Mouse (Mus musculus) midbrain, embryonic 10.5 days (tissue): ENCODE measurements around the gene Mtor. TPM values are rescaled to one million over a fixed set of nuclear protein-coding genes. Genes with fewer than 3 reads are reported as not detected.

Experiments
- DNase-seq: peaks from one replicate; pipeline ENCODE4 v3.0.0-alpha.2; 2017; ENCODE audit warnings: low spot score
- H3K27ac ChIP-seq: fragments of 300-500 bp; sonication (generic); replicated peaks from 2 replicates; pipeline ENCODE4 v1.5.1; 2016; ENCODE audit warnings: mild to moderate bottlenecking
- H3K27me3 ChIP-seq: fragments of 300-500 bp; sonication (generic); 2 replicates; pipeline ENCODE4 v1.6.1; 2016; ENCODE audit warnings: low read depth, mild to moderate bottlenecking; ENCODE audit not compliant: poor library complexity, severe bottlenecking
- H3K36me3 ChIP-seq: fragments of 300-500 bp; sonication (generic); 2 replicates; pipeline ENCODE4 v1.6.1; 2016; ENCODE audit warnings: mild to moderate bottlenecking, moderate library complexity
- H3K4me1 ChIP-seq: fragments of 300-500 bp; sonication (generic); 2 replicates; pipeline ENCODE4 v1.6.1; 2016
- H3K4me3 ChIP-seq: fragments of 300-500 bp; sonication (generic); 2 replicates; pipeline ENCODE4 v1.5.1; 2016; ENCODE audit warnings: mild to moderate bottlenecking, moderate library complexity
- H3K9me3 ChIP-seq: fragments of 300-500 bp; sonication (generic); replicated peaks from 2 replicates; pipeline ENCODE4 v1.6.1; 2016; ENCODE audit warnings: mild to moderate bottlenecking
- WGBS: fragments of 180-500 bp; shearing (Covaris S2); methylation state at CpG from one replicate; pipeline ENCODE4 v1.1.7; 2016; 5-methylcytosine and 5-hydroxymethylcytosine counted together
- polyA plus RNA-seq: library from polyadenylated mRNA; unstranded; fragments of >200 nt; fragmentation: Nextera tagmentation; extraction: Ambion mirVana; gene quantifications from 2 replicates; pipeline ENCODE4 v1.2.1, GENCODE M21; 2016

The Mtor gene
- polyA plus RNA-seq, 1 experiment from 2014 or later, result 20.8 TPM

DNA sequence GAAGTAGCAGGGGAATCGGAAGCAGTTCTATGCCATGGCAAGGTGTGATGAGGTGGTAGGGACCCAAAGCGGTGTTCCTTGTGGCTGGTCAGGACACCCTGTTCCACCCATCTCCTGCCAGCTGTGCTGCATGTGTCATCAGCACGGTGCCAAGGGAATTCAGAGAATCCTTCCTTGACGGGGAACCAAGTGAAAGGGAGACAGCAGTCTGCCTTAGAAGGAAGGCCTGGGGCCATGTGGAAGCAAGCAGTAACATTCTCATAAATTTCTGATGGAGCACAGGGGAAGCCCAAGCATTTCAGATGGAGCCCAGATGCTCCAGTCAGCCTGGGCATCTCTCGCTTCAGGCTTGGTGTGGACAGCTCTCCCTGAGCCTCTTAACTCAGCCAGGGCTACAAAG lies 59.2 kb downstream of the Mtor start:
- no peak for DNase-seq

DNA sequence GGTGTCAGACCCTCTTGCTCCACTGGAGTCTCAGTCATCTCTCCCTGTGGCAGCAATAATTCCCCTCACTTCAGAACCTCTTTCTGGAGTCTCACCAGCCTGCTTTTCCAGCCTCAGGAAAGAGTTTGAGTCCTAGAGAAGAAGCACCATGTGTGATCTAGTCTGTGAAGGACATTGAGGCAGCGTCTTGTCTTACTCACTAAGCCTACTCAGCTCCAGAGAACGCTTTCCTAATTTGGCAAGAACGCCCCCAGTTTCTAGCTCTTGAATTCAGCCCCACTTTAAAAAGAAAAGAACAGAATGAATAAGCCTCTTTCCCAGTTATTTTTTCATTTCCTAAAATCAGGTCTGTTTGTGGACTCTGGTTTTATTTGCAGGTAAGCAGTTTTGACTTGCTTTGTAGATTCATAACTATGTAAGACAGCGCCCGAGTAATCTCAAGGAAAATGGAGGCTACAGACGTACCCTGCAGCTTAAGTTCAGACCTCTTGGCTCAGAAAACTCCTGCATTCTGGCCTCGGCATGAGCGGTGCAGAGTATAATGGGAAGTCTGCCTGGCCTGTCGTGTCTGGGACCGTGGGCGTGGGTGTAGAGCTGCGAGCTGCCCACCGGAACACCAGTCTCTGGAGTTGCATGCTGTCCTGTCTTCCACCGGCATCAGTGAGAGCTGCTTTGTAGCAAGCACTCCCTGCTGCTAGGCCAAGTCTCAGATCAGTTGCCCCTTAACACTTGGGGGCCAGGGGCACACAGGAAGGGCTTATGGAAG lies 59.9 kb downstream of the Mtor start:
- Histone ChIP-seq H3K4me3 (no peak overlapping the region), H3K36me3 (peaks cover 86% of the 10 kb centered on the region), H3K27me3 (no peaks in the 10 kb centered on the region), H3K4me1 (0 out of 2 replicates have a peak, but pooled peaks cover 6% of the 10 kb centered on the region), H3K9me3 (no peaks in the 10 kb centered on the region), H3K27ac (no peak overlapping the region)
- no peak for DNase-seq
- WGBS, result 97% methylated on average over 14 of the region's 14 CpGs

More for the DNA sequence above, 59.2 kb downstream of the Mtor start:
- 86% methylated on average over 5 of the region's 5 CpGs for WGBS
- H3K27me3 ChIP-seq, result no peaks in the 10 kb centered on the region
- no peaks in the 10 kb centered on the region for H3K9me3 ChIP-seq
- H3K27ac ChIP-seq, result no peak overlapping the region
- H3K4me3 ChIP-seq, result no peak overlapping the region
- 0 out of 2 replicates have a peak, but pooled peaks cover 6% of the 10 kb centered on the region for H3K4me1 ChIP-seq
- H3K36me3 ChIP-seq, result peaks cover 86% of the 10 kb centered on the region

DNA sequence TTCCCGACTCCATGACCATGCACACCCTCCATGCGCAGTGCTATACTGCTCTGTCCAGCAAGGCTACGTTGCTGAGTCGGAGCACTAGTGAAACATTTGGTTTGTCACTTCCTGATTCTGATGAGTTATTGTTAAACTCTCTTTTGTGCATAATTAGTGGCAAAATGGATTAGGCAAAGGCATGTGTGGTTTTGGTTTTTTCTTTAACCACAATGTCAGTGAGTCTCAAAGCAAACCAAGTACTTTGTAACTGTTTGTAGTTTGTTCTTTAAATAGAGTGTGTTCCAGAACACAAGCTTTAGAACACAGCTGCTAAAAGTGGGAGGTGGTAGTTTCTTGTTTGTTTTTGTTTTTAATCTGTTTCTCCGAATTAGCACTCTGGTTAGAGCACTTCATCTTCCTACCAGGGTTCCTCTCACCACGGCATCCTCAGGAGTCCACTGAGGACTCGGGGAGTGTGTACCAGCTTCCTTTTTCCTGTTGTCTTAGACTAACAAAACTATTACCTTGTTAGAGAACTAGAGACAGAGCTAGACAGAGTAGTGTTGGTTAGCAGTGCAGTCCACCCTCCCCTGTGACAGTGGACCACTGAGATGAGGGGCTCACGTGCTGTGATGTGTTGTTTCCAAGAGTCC lies 61.2 kb downstream of the Mtor start:
- H3K36me3 ChIP-seq, result peaks cover 86% of the 10 kb centered on the region
- no peaks in the 10 kb centered on the region for H3K9me3 ChIP-seq
- 0 out of 2 replicates have a peak, but pooled peaks cover 6% of the 10 kb centered on the region for H3K4me1 ChIP-seq
- no peak overlapping the region for H3K4me3 ChIP-seq
- DNase-seq, result no peak
- WGBS, result 91% methylated on average over 8 of the region's 8 CpGs
- no peak overlapping the region for H3K27ac ChIP-seq
- no peaks in the 10 kb centered on the region for H3K27me3 ChIP-seq

DNA sequence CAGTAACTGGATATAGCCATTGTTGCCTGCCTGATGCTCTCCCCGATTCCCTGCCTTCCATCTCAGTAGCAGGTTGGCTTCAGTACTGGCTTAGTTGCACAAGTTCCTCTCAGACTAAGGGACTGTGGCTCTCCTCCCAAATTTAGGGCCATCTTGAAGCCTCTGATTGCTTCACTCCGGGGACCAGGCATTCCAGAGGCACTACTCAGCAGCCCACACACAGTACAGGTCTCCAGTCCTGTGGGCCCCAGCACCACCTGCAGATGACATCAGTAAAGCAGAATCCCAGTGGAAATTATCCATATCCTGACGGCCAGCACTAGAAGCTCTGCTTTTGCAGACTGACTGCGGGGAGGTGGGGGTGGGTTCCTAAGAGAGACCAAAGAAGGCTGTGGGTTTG lies 62.3 kb downstream of the Mtor start:
- DNase-seq, result no peak
- Histone ChIP-seq H3K27me3 (no peaks in the 10 kb centered on the region), H3K4me3 (no peak overlapping the region), H3K4me1 (0 out of 2 replicates have a peak, but pooled peaks cover 6% of the 10 kb centered on the region), H3K27ac (no peak overlapping the region), H3K36me3 (peaks cover 86% of the 10 kb centered on the region), H3K9me3 (no peaks in the 10 kb centered on the region)
- WGBS, result 93% methylated on average over 4 of the region's 4 CpGs

DNA sequence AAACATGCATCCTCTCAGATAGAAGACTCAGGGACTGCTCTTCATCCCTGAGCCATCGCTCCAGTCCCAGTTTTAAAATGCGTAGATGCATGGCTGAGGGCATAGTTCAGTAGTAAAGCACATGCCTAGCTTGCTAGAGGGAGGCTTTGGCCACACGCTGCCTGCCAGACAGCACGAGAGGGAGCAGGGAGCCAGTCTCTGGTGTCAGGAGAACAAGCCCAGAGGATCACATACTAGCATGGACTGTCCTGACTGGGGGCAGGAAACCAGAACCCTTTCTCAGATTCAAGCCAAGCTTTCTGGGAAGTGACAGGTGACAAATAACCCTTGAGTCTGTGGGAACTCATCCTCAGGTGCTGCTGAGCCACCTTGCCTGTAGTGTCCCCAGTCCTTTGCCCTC lies 62.9 kb downstream of the Mtor start:
- Histone ChIP-seq H3K4me1 (0 out of 2 replicates have a peak, but pooled peaks cover 6% of the 10 kb centered on the region), H3K27ac (no peak overlapping the region), H3K4me3 (no peak overlapping the region), H3K36me3 (peaks cover 86% of the 10 kb centered on the region), H3K27me3 (no peaks in the 10 kb centered on the region), H3K9me3 (no peaks in the 10 kb centered on the region)
- WGBS, result 95% methylated on average over 4 of the region's 4 CpGs
- no peak for DNase-seq

DNA sequence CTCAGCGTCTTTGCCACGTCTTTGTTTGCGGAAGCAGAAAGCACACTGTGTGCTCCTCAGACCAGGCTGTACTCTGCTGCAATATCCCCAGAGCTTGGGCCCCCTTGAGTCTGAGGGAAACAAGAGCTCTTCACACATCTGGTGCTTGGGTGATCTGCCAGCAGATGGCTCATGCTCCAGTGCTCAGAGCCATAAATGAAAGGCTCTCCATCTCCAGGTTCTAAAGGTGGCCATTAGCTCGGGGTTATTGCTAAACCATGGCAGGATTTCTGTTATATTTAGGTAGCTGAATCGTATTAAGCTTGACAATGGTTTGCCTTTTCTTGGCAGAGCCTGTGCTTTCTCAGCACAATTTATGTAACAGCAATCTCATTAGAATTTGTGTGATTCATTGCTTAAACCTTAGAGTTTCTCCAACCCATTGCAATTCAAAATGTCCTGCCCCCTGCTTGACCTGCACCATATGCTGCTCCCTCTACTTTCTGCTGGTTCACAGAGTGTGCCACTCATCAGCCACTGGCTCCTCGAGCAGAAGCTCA lies 64.7 kb downstream of the Mtor start:
- Histone ChIP-seq H3K4me1 (peaks cover 10% of the 10 kb centered on the region), H3K27me3 (no peaks in the 10 kb centered on the region), H3K36me3 (peaks cover 90% of the 10 kb centered on the region), H3K9me3 (no peaks in the 10 kb centered on the region), H3K4me3 (no peak overlapping the region), H3K27ac (no peak overlapping the region)
- WGBS, result 87% methylated on average over 6 of the region's 6 CpGs
- no peak for DNase-seq

DNA sequence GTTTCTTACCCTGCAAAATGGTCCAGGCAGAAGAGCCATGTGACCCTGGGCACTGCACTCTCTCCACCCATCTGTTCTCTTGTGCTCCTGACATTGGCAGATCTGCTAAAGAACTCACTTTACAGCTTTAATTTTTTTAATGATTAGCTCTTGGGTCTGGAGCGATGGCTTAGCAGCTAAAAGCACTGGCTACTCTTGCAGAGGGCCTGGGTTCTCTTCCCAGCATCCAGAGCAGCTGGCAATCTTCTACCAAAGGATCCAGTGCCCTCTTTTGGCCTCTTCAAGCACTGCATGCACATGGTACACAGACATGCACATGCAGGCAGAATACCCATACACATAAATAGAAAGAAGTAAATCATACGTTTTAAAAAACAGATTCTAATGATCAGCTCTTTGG lies 66.9 kb downstream of the Mtor start:
- no peaks in the 10 kb centered on the region for H3K27me3 ChIP-seq
- no peak for DNase-seq
- no peak overlapping the region for H3K4me3 ChIP-seq
- 95% methylated on average over 2 of the region's 2 CpGs for WGBS
- peaks cover 89% of the 10 kb centered on the region for H3K36me3 ChIP-seq
- H3K27ac ChIP-seq, result no peak overlapping the region
- H3K4me1 ChIP-seq, result peaks cover 23% of the 10 kb centered on the region
- no peaks in the 10 kb centered on the region for H3K9me3 ChIP-seq

DNA sequence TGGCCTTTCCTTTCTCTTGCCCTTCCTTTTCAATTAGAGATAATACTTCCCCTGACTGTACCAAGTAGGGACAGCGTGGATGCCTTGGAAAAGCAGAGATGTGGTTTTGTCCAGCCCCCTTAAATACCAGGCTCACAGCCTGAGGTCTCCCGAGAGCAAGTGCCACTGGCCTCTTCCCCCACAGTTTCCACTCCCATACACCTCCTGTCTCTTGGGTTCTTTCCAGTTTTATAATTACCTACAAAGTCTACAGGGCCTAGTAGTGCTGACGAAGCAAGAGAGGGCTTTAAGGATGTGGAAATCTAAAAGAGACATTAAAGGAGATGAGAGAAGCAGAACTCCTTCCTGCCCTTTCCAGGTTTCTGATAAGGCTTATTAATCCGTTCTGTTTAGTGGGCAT lies 69.4 kb downstream of the Mtor start:
- 41% methylated on average over 4 of the region's 4 CpGs for WGBS
- Histone ChIP-seq H3K36me3 (peaks cover 85% of the 10 kb centered on the region), H3K27me3 (no peaks in the 10 kb centered on the region), H3K9me3 (no peaks in the 10 kb centered on the region), H3K4me1 (peaks cover 23% of the 10 kb centered on the region), H3K27ac (peak overlapping the region; percentile 78), H3K4me3 (no peak overlapping the region)
- no peak for DNase-seq

DNA sequence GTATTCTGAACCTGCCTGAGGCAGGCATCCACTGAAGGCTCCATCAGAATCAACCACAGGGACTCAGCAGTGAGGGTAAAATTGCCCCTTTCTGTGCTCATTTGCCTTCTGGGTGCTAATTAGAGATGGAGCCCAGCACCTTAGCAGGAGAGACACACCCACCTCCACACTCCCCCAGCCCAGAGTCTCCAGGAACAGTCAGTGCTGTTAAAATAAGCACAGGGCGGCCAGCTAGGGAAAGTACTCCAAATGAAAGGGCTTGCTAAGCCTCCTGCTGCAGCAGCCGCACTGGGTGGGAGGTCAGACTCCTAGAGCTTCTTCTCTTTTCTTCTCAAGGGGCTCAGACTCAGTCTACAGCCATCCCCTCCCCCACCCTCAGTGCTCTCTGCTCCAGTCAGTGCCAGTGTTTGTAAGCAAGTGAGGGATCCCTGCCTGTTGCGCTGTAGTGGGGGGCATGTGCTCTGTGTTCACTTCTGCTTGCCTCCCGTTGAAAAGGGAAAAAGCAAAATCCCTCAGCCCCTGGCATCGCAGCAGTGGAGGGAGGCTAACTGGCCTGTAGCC lies 69.9 kb downstream of the Mtor start:
- DNase-seq, result peak; percentile 61
- H3K4me1 ChIP-seq, result peaks cover 23% of the 10 kb centered on the region
- H3K36me3 ChIP-seq, result peaks cover 85% of the 10 kb centered on the region
- no peaks in the 10 kb centered on the region for H3K27me3 ChIP-seq
- 13% methylated on average over 5 of the region's 5 CpGs for WGBS
- H3K9me3 ChIP-seq, result no peaks in the 10 kb centered on the region
- no peak overlapping the region for H3K4me3 ChIP-seq
- peak overlapping the region; percentile 78 for H3K27ac ChIP-seq

DNA sequence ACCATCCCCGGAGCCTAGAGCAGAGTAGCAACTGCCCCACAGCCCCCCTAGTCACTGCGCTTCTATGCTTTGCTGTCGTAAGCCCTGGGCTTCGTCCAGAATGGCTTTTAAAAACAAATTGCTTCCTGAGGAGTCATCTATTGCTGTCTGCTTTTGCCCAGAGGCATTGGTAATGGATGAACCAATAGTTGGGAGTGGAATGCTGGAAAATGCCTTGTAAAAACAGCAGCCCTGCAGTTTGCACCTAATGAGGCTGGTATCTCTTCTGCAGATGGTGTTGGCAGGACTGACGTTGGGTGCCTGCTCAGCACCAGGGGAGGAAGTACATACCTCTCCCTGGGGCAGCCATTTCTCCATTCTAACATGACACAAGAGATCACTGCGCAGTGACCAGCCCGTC lies 75.1 kb downstream of the Mtor start:
- DNase-seq, result no peak
- no peak overlapping the region for H3K27ac ChIP-seq
- no peak overlapping the region for H3K4me3 ChIP-seq
- peaks cover 93% of the 10 kb centered on the region for H3K36me3 ChIP-seq
- H3K9me3 ChIP-seq, result no peaks in the 10 kb centered on the region
- H3K4me1 ChIP-seq, result peaks cover 9% of the 10 kb centered on the region
- 81% methylated on average over 7 of the region's 7 CpGs for WGBS
- H3K27me3 ChIP-seq, result no peaks in the 10 kb centered on the region

DNA sequence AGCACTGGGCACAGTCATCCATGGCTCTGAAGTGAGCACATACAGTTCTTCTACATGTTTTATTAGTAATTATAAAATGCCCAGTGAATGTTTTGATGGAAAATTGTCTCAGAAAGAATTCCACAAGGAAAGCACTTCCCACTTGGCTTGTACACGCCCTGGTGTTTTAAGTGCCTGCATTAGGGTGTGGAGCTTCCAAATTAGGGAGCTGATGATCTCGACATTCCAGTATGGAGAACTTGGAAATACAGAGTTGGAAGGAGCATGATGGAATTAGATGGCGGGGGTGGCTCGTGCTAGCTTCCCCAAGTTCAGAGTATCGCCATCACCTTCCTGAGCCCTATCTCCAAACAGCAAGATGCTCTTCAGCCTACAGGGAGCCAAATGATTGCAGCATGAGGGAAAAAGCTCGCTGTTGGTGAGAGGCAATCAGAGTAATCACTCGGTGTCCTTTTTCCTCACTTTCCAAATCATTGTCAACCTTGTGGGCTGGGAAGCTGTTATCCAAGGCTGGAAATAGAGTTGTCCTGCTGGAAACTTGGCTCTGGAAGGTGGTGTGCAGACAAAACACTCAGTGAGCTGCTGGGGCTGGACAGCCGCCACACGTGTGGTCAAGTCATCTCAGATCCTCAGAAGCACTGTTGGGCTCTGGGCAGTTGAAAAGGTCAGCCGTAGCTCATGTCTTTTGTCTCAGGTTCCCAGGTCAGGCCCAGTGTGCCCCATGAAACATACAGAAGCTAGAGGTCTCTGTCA lies 78.9 kb downstream of the Mtor start:
- Histone ChIP-seq H3K36me3 (peaks cover 96% of the 10 kb centered on the region), H3K27ac (no peak overlapping the region), H3K9me3 (no peaks in the 10 kb centered on the region), H3K4me1 (no peaks in the 10 kb centered on the region), H3K27me3 (no peaks in the 10 kb centered on the region), H3K4me3 (no peak overlapping the region)
- no peak for DNase-seq
- 93% methylated on average over 10 of the region's 10 CpGs for WGBS

DNA sequence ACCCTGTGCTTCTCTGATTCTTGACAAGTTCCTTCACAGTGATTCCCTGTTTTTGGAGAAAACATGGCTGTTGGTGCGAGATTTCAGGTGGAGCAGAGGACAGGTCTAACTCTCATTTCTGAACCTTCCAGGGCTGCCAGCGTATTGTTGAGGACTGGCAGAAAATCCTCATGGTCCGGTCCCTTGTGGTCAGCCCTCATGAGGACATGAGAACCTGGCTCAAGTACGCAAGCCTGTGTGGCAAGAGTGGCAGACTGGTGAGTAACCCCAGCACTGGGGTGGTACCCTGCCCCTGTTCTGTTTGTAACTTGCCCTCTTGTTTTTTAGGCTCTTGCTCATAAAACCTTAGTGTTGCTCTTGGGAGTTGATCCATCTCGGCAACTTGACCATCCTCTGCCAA lies 81.9 kb downstream of the Mtor start:
- no peaks in the 10 kb centered on the region for H3K9me3 ChIP-seq
- no peaks in the 10 kb centered on the region for H3K4me1 ChIP-seq
- no peak overlapping the region for H3K4me3 ChIP-seq
- H3K27me3 ChIP-seq, result no peaks in the 10 kb centered on the region
- WGBS, result 95% methylated on average over 5 of the region's 5 CpGs
- DNase-seq, result no peak
- no peak overlapping the region for H3K27ac ChIP-seq
- H3K36me3 ChIP-seq, result peaks cover 96% of the 10 kb centered on the region
